Mouse (Mus musculus) embryonic facial prominence, embryonic 14.5 days (tissue): ENCODE measurements around the gene Lgr4. TPM values are rescaled to one million over a fixed set of nuclear protein-coding genes. Genes with fewer than 3 reads are reported as not detected.
A peak's percentile ranks its signal among the peaks of the same experiment; 100 is the strongest.

Experiments
- ATAC-seq: fragments of 200-750 bp; cut with Nextera tagmentation; 2 replicates; pipeline ENCODE4 v1.8.0; 2017; ENCODE audit warnings: low read depth, moderate number of reproducible peaks, moderate TSS enrichment
- DNase-seq: peaks from one replicate; pipeline ENCODE4 v3.0.0-alpha.2; 2015; ENCODE audit warnings: low spot score
- H3K27ac ChIP-seq: fragments of 300-500 bp; sonication (generic); replicated peaks from 2 replicates; pipeline ENCODE4 v1.5.1; 2014; ENCODE audit warnings: low read depth, mild to moderate bottlenecking, low read length, moderate library complexity
- H3K27me3 ChIP-seq: fragments of 300-500 bp; sonication (generic); replicated peaks from 2 replicates; pipeline ENCODE4 v1.6.1; 2014; ENCODE audit warnings: low read length; ENCODE audit not compliant: control insufficient read depth, insufficient read depth
- H3K36me3 ChIP-seq: fragments of 300-500 bp; sonication (generic); 2 replicates; pipeline ENCODE4 v1.6.1; 2014; ENCODE audit warnings: low read length, mixed read lengths; ENCODE audit not compliant: control insufficient read depth, insufficient read depth
- H3K4me1 ChIP-seq: fragments of 300-500 bp; sonication (generic); 2 replicates; pipeline ENCODE4 v1.6.1; 2014; ENCODE audit warnings: antibody characterized with exemption, low read length; ENCODE audit not compliant: control insufficient read depth, insufficient read depth
- H3K4me2 ChIP-seq: fragments of 300-500 bp; sonication (generic); 2 replicates; pipeline ENCODE4 v1.6.1; 2014; ENCODE audit warnings: low read depth, mild to moderate bottlenecking, low read length, moderate library complexity, mixed read lengths
- H3K4me3 ChIP-seq: fragments of 300-500 bp; sonication (generic); 2 replicates; pipeline ENCODE4 v1.5.1; 2014; ENCODE audit warnings: low read depth, mild to moderate bottlenecking, low read length
- H3K9ac ChIP-seq: fragments of 300-500 bp; sonication (generic); 2 replicates; pipeline ENCODE4 v1.6.1; 2014; ENCODE audit warnings: low read depth, mild to moderate bottlenecking, low read length, moderate library complexity, mixed read lengths
- H3K9me3 ChIP-seq: fragments of 300-500 bp; sonication (generic); 2 replicates; pipeline ENCODE4 v1.6.1; 2016; ENCODE audit warnings: low read length; ENCODE audit not compliant: control insufficient read depth
- WGBS: fragments of 180-500 bp; shearing (Covaris S2); extraction: QIAGEN DNeasy Blood & Tissue Kit; methylation state at CpG from one replicate; pipeline ENCODE4 v1.1.7; 2014; 5-methylcytosine and 5-hydroxymethylcytosine counted together
- polyA plus RNA-seq: library from polyadenylated mRNA; unstranded; fragments of >200 nt; fragmentation: Nextera tagmentation; extraction: Ambion mirVana; gene quantifications from 2 replicates; pipeline ENCODE4 v1.2.1, GENCODE M21; 2014

Gene Lgr4
- polyA plus RNA-seq, 1 experiment from 2014 or later = 25.0 TPM

DNA sequence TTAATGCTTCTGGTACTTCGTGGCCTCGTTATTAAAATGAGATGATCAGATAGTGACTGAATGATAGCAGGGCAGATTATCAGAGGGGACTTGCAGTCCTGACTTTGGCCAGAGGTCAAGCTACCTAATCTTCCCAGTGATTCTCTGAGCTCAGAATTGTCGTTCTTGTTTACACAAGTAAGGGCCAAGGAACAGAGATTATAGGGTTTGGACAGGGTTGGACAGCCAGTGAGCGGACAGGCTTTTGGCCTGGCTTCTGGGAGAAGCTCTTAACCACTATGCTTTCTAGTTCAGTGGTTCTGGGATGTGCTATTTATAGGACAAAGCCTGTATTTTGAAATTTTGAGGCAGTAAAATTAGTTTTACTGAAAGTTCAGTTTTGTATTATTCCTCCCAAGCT is 39.3 kb downstream of the Lgr4 start:
- Histone ChIP-seq H3K36me3 (no peaks in the 10 kb centered on the region), H3K4me1 (peaks cover 19% of the 10 kb centered on the region), H3K27ac (no peak overlapping the region), H3K9me3 (no peaks in the 10 kb centered on the region), H3K9ac (no peak overlapping the region), H3K27me3 (no peaks in the 10 kb centered on the region), H3K4me3 (no peak overlapping the region), H3K4me2 (no peak overlapping the region)
- ATAC-seq (no peak; the same call in 1 of the 2 replicates), DNase-seq (no peak)
- WGBS = 72% methylated on average over 4 of the region's 4 CpGs

DNA sequence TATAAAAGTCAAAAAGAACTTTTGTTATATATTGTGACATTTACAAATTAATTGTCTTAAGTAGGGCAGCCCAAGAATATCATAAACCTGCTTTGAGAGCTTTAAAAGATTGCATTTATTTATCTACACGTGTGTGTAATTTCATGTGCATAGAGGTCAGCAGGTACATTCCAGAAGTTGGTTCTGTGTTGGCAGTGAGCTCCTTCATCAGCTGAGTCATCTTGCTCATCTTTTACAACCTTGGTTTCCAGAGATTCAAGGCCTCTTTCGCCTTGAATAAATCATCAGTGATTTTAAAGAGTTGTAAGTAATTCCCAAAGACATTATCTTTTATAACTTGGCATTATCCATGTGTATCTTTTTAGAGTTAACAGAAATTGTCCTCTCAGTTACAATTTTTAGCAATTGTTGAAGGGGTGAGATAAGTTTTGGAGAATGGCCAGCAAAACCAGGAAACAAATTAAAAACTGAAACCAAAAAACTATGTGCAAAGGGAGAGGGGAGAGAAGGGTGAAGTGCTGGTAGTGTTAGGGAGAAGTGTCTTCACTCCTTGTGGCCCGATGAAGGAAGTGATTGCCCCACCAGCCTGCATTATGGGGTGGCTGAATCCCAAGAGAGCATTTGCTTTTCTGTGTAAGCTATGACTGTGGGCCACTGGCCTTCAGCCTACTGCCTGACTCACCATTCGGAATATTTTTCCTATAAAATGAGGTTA is 41.4 kb downstream of the Lgr4 start:
- H3K4me3 ChIP-seq = no peak overlapping the region
- no peak for DNase-seq
- H3K9ac ChIP-seq = no peak overlapping the region
- H3K36me3 ChIP-seq = no peaks in the 10 kb centered on the region
- no peaks in the 10 kb centered on the region for H3K9me3 ChIP-seq
- no peak overlapping the region for H3K4me2 ChIP-seq
- 69% methylated on average over 4 of the region's 4 CpGs for WGBS
- H3K27me3 ChIP-seq = no peaks in the 10 kb centered on the region
- H3K4me1 ChIP-seq = peaks cover 14% of the 10 kb centered on the region
- H3K27ac ChIP-seq = no peak overlapping the region; the same call in 1 of the 2 replicates
- 0 out of 2 replicates have a peak, but pooled peaks have one; percentile 15 for ATAC-seq

DNA sequence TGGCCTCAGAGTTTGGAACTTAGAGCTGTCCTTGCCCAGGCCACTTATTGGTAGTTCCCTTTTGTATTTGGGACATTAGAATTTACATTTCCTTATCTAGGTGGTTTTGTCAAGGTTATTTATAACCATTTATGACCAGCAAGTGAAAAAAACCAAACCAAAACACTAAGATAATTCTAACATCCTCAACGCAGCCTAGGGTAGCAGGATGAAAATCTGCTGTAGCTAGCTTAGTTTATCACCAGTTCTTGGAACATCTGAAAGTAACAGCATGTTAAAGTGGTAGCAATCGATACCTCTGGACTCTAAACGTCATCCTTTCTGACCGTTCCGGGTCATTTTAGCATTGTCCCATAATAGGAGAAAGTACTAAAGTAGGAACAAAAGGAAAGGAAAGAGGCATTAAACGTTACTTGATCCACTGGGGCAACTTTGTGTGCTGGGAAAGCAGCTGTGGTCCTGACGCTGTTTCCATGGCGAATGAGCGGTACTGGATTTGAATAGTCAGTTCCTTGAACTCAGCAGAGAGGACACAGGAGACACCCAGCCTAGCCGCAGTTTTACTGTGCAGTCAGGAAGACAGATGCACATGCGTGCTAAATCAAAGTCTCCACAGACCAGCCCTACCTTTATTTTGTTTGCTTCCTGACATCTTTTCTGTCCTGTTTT is 42.1 kb downstream of the Lgr4 start:
- H3K4me1 ChIP-seq = peaks cover 14% of the 10 kb centered on the region
- no peak overlapping the region for H3K4me3 ChIP-seq
- 53% methylated on average over 11 of the region's 11 CpGs for WGBS
- peak; percentile 65 for ATAC-seq
- H3K4me2 ChIP-seq = no peak overlapping the region
- no peaks in the 10 kb centered on the region for H3K9me3 ChIP-seq
- H3K27me3 ChIP-seq = no peaks in the 10 kb centered on the region
- H3K9ac ChIP-seq = no peak overlapping the region
- DNase-seq = no peak
- no peaks in the 10 kb centered on the region for H3K36me3 ChIP-seq
- H3K27ac ChIP-seq = no peak overlapping the region; the same call in 1 of the 2 replicates

DNA sequence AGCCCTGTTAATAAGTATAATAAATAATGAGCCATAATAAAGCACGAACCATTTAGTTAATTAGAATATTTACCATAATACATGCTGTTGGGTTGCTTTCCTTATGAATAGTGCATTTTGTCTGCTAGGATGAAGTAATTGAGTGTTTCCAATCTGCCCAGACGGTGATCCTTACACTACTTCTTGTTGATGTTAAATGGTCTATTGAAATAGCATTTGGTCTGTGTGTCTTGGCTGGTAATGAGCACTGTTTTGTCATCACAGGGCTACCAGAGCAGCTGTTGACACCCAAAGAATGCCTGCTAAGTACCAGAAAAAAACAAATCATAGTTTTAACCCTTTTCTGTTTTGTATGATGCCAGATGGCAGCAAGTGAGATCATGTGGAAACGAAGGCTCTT is 42.8 kb downstream of the Lgr4 start:
- H3K4me3 ChIP-seq = no peak overlapping the region
- H3K27ac ChIP-seq = no peak overlapping the region
- no peak overlapping the region for H3K9ac ChIP-seq
- no peaks in the 10 kb centered on the region for H3K36me3 ChIP-seq
- 48% methylated on average over 3 of the region's 3 CpGs for WGBS
- ATAC-seq = peak; percentile 51; the same call in 1 of the 2 replicates
- no peak for DNase-seq
- peaks cover 14% of the 10 kb centered on the region for H3K4me1 ChIP-seq
- no peaks in the 10 kb centered on the region for H3K27me3 ChIP-seq
- H3K4me2 ChIP-seq = no peak overlapping the region
- no peaks in the 10 kb centered on the region for H3K9me3 ChIP-seq

DNA sequence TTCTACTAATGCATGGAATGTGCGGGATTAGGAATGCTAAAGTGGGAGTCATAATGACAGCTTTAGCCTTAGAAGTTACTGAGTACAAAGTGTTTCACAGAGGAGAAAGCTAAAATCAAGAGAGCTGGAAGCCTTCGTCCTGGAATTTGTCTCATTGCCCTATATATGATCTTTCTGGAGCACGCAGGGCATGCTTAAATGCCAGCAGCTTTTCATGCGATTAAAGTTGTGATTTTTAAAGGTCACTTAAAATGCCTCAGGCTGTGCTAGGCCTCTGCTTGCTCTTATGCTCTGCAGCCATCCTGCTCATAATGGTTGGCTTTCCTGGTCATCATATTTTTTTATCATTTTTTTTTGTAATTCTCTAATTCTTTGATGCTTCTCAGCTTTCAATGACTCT is 43.7 kb downstream of the Lgr4 start:
- Histone ChIP-seq H3K27me3 (no peaks in the 10 kb centered on the region), H3K4me1 (peaks cover 21% of the 10 kb centered on the region), H3K9ac (no peak overlapping the region), H3K36me3 (no peaks in the 10 kb centered on the region), H3K4me3 (no peak overlapping the region), H3K9me3 (no peaks in the 10 kb centered on the region), H3K27ac (no peak overlapping the region), H3K4me2 (no peak overlapping the region)
- DNase-seq = no peak
- WGBS = 37% methylated on average over 4 of the region's 4 CpGs
- no peak for ATAC-seq

DNA sequence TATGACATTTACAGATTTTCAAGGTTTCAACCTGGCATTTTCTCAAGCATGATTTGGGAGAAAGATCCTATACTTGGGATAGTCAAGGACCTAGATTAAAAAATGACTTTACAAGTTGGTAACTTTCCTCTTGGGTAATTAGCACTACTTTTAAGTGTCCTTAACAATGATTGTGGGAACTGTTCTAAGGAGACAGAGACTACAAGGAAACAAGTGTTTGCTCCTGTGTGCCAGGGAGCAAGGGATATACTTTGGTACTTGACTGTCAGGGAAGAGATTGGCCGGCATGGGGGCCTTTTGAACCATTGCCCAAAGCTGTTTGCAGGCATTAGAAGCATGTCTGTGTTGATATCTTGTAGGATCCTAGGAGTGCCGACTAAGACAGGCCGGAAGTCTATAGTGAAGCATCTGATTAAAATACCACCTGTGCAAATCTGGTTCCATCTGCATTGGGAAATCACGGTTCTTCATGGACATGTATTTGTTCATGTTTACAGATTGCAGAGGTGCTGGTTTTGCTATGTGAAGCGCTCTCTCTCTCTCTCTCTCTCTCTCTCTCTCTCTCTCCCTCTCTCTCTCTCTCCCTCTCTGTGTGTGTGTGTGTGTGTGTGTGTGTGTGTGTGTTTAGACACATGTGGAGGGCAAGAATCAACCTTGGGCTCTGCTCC is 46.3 kb downstream of the Lgr4 start:
- no peak overlapping the region for H3K9ac ChIP-seq
- no peak overlapping the region for H3K4me2 ChIP-seq
- H3K36me3 ChIP-seq = no peaks in the 10 kb centered on the region
- H3K4me3 ChIP-seq = no peak overlapping the region
- no peak for DNase-seq
- peaks cover 19% of the 10 kb centered on the region for H3K4me1 ChIP-seq
- WGBS = 65% methylated on average over 5 of the region's 5 CpGs
- H3K27ac ChIP-seq = no peak overlapping the region
- no peaks in the 10 kb centered on the region for H3K27me3 ChIP-seq
- no peaks in the 10 kb centered on the region for H3K9me3 ChIP-seq
- ATAC-seq = no peak

DNA sequence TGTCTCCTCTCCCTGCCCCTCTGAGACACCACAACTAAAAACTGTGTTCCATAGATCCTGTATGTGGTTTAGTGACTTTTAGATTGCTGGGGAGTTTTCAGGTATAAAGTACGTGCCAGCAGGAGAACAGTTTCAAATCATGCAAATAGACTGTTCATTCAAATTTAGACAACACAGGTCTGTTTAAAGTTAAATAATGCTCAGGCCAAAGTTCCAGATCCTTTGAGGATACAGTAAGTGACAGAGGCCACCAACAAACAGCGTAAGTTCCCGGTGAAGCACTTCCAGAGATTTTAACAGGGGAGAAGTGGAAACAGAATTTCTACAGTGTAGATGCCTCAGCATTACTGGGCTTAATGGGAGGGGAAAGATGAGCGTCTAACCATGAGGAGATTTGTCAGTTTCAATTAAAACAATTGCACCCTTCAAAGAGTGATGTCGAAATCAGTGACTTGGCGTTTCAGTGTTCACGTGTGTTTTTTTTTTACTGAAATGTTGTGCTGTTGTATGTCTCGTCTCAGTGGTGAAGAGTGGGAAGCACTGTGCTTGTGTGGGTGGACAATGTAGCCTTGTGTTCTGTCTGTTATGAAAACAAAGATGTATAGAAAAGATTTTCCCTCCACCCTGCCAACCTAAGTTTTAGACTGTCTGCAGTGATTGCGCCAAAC is 48.4 kb downstream of the Lgr4 start:
- no peak for ATAC-seq
- 58% methylated on average over 9 of the region's 9 CpGs for WGBS

DNA sequence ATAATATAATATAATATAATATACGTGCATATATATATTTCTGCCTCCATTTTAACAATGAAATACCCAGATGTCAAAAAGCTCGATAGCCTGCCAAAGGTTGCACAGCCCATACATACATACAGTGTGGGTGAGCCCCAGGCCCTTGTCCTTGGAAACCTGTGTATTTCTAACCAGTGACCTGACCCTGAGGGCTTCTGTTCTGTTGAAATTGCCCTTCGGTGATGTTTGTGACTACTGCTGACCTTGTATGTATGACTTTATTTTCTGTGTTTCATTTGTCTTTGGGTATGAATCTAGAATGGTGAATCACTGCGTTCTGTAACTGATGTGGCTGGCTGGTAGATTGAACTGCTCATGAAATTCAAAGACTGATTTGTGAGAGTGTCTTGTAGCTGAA is 49.4 kb downstream of the Lgr4 start:
- ATAC-seq (no peak), DNase-seq (no peak)
- H3K27me3 ChIP-seq = no peaks in the 10 kb centered on the region
- no peaks in the 10 kb centered on the region for H3K9me3 ChIP-seq
- WGBS = 93% methylated on average over 4 of the region's 4 CpGs
- H3K4me3 ChIP-seq = no peak overlapping the region
- H3K27ac ChIP-seq = no peak overlapping the region
- no peaks in the 10 kb centered on the region for H3K36me3 ChIP-seq
- peaks cover 24% of the 10 kb centered on the region for H3K4me1 ChIP-seq
- H3K9ac ChIP-seq = no peak overlapping the region
- no peak overlapping the region for H3K4me2 ChIP-seq

More for the DNA sequence above, 48.4 kb downstream of the Lgr4 start:
- no peak overlapping the region for H3K4me3 ChIP-seq
- H3K4me1 ChIP-seq = peaks cover 18% of the 10 kb centered on the region
- H3K27me3 ChIP-seq = no peaks in the 10 kb centered on the region
- H3K36me3 ChIP-seq = no peaks in the 10 kb centered on the region
- H3K9me3 ChIP-seq = no peaks in the 10 kb centered on the region
- no peak overlapping the region for H3K9ac ChIP-seq
- no peak for DNase-seq
- no peak overlapping the region for H3K27ac ChIP-seq
- H3K4me2 ChIP-seq = no peak overlapping the region
